Mouse (Mus musculus): ENCODE measurements at regions not wholly inside any gene's neighbourhood (a gene's known extent, or its start where the extent isn't known, plus 50 kb on each side); places are given as distances from the start of the nearest gene placed in this dataset.

GRCm38 (mm10) chr4:153620871-153621270, 138.3 kb upstream of the Ajap1 start:
- TF ChIP-seq CTCF (IDR thresholded peaks at IDR 0.05; ENCODE audit: control insufficient read depth, insufficient read depth, insufficient replicate concordance, low read depth, low read length), result no peak
- TF ChIP-seq POLR2A (IDR thresholded peaks at IDR 0.05; ENCODE audit: control insufficient read depth, low read depth, low read length), result no peak
